Mouse (Mus musculus) neural tube, embryonic 14.5 days (tissue): ENCODE data around the gene Hfm1. TPM values are rescaled to one million over a fixed set of nuclear protein-coding genes. Genes with fewer than 3 reads are reported as not detected.

Source experiments
- ATAC-seq: fragments of 200-750 bp; cut with Nextera tagmentation; 2 replicates; pipeline ENCODE4 v1.8.0; 2017; ENCODE audit warnings: low read depth, mild to moderate bottlenecking, moderate TSS enrichment, moderate library complexity
- H3K27ac ChIP-seq: fragments of 300-500 bp; sonication (generic); 2 replicates; pipeline ENCODE4 v1.5.1; 2014; ENCODE audit warnings: low read depth, mild to moderate bottlenecking, control low read depth, low read length, moderate library complexity, mixed read lengths
- H3K27me3 ChIP-seq: fragments of 300-500 bp; sonication (generic); 2 replicates; pipeline ENCODE4 v1.6.1; 2014; ENCODE audit warnings: low read length; ENCODE audit not compliant: control insufficient read depth, insufficient read depth
- H3K36me3 ChIP-seq: fragments of 300-500 bp; sonication (generic); 2 replicates; pipeline ENCODE4 v1.6.1; 2014; ENCODE audit warnings: low read length, mixed read lengths; ENCODE audit not compliant: control insufficient read depth, insufficient read depth
- H3K4me1 ChIP-seq: fragments of 300-500 bp; sonication (generic); 2 replicates; pipeline ENCODE4 v1.6.1; 2014; ENCODE audit warnings: low read length; ENCODE audit not compliant: control insufficient read depth, insufficient read depth
- H3K4me2 ChIP-seq: fragments of 300-500 bp; sonication (generic); 2 replicates; pipeline ENCODE4 v1.6.1; 2014; ENCODE audit warnings: mild to moderate bottlenecking, low read depth, low read length, control low read depth
- H3K4me3 ChIP-seq: fragments of 300-500 bp; sonication (generic); 2 replicates; pipeline ENCODE4 v1.5.1; 2014; ENCODE audit warnings: low read depth, low read length, control low read depth, mixed read lengths
- H3K9ac ChIP-seq: fragments of 300-500 bp; sonication (generic); replicated peaks from 2 replicates; pipeline ENCODE4 v1.6.1; 2014; ENCODE audit warnings: low read depth, mild to moderate bottlenecking, control low read depth, low read length, mixed read lengths
- H3K9me3 ChIP-seq: fragments of 300-500 bp; sonication (generic); 2 replicates; pipeline ENCODE4 v1.6.1; 2016; ENCODE audit warnings: low read length; ENCODE audit not compliant: control insufficient read depth
- WGBS: fragments of 180-500 bp; shearing (Covaris S2); extraction: QIAGEN DNeasy Blood & Tissue Kit; methylation state at CpG from one replicate; pipeline ENCODE4 v1.1.7; 2014; 5-methylcytosine and 5-hydroxymethylcytosine counted together
- polyA plus RNA-seq: library from polyadenylated mRNA; unstranded; fragments of >200 nt; fragmentation: Nextera tagmentation; extraction: Ambion mirVana; gene quantifications from 2 replicates; pipeline ENCODE4 v1.2.1, GENCODE M21; 2014

Gene Hfm1
- polyA plus RNA-seq = 8.4 and 9.0 TPM in 2 replicates

DNA sequence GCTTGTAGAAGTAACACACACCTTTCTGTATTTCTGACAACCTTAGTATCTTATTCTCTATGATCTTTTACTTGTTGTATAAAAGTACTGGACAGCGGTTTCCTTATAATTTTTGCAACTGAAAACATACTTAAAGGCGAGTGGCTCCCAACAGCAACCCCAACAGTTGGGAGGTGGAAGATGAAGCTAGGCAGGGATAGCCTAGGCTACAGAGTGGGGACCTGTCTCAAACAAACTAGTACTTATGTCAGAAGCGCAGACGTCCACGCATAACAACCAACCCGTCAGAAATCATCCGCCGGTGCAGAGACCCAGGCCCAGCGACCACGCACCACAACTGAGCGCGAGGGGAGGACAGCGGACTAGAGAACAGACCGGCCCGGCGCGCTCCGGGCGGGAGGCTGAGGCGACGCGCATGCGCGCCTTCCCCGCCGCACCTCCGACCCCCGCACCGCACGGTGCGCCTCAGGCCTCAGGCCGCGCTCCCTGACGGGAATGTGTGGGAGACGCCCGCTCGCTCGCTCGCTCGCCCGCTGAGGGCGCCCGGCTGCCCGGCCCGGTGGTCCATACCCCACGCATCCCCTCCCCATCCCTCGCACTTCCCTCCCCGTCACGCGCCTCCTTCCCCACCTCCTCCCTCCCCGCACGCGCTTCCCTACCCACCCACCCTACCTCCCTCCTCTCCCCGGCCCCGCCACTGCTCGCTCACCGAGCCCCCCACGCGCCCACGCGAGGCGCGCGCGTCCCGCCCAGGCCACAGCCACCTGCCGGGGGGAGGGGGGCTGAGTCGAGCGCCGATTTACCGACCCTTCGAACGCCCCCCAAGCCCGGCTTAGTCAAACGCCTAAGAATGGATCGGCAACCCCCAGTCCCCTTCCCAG lies at the start of gene Hfm1:
TSS of gene Hfm1 (minus strand) at position 834 of the 881 bp plus-strand sequence.
- Histone ChIP-seq H3K4me3 (peak within 1 kb of the TSS; percentile 44), H3K36me3 (no peaks in the 10 kb centered on the region), H3K27ac (peak within 1 kb of the TSS; percentile 82), H3K9me3 (no peaks in the 10 kb centered on the region), H3K27me3 (no peaks in the 10 kb centered on the region), H3K9ac (peak within 1 kb of the TSS; percentile 76), H3K4me2 (peak within 1 kb of the TSS; percentile 48), H3K4me1 (no peaks in the 10 kb centered on the region)
- under 1% methylated on average over 62 of the region's 76 CpGs for WGBS
- peak; percentile 97 for ATAC-seq

GRCm38 (mm10) chr5:106973883-106974282 lies 47.8 kb upstream of the Hfm1 start:
- Histone ChIP-seq H3K9ac (no peak overlapping the region), H3K36me3 (peaks cover 27% of the 10 kb centered on the region), H3K27me3 (no peaks in the 10 kb centered on the region), H3K4me2 (no peak overlapping the region), H3K9me3 (no peaks in the 10 kb centered on the region), H3K27ac (no peak overlapping the region), H3K4me3 (no peak overlapping the region), H3K4me1 (no peaks in the 10 kb centered on the region)
- WGBS = 94% methylated on average over 7 of the region's 7 CpGs
- ATAC-seq = no peak

- no peak for ATAC-seq
- Histone ChIP-seq H3K36me3 (no peaks in the 10 kb centered on the region), H3K4me1 (no peaks in the 10 kb centered on the region), H3K27me3 (no peaks in the 10 kb centered on the region), H3K4me2 (no peak overlapping the region), H3K4me3 (no peak overlapping the region), H3K9ac (no peak overlapping the region), H3K9me3 (no peaks in the 10 kb centered on the region), H3K27ac (no peak overlapping the region)
- 92% methylated on average over 1 of the region's 1 CpGs for whole genome bisulfite sequencing
Measured at GRCm38 (mm10) chr5:106967578-106967977, 41.5 kb upstream of the Hfm1 start.

DNA sequence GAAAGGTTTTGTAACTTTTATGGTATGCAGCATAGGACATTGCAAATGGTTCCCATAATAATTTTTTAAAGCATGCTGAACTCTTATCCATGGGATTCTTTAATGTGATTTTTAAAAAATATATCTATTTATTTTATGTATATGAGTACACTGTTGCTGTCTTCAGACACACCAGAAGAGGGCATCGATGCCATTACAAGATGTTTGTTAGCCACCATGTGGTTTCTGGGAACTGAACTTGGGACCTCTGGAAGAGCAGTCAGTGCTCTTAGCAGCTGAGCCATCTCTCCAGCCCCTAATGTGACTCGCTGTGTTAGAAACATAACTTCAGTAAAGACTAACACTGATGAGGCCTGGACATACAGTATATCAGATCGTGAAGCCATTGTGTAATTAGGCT lies 40.3 kb upstream of the Hfm1 start:
- no peaks in the 10 kb centered on the region for H3K27me3 ChIP-seq
- WGBS = 97% methylated on average over 3 of the region's 3 CpGs
- H3K4me1 ChIP-seq = no peaks in the 10 kb centered on the region
- no peak overlapping the region for H3K4me3 ChIP-seq
- no peak overlapping the region for H3K9ac ChIP-seq
- ATAC-seq = no peak
- H3K9me3 ChIP-seq = no peaks in the 10 kb centered on the region
- H3K27ac ChIP-seq = no peak overlapping the region
- H3K36me3 ChIP-seq = no peaks in the 10 kb centered on the region
- no peak overlapping the region for H3K4me2 ChIP-seq

GRCm38 (mm10) chr5:106964513-106965014 lies 38.4 kb upstream of the Hfm1 start:
- Histone ChIP-seq H3K36me3 (no peaks in the 10 kb centered on the region), H3K9ac (peak overlapping the region; percentile 77), H3K4me3 (peak overlapping the region; percentile 93), H3K4me2 (peak overlapping the region; percentile 88), H3K4me1 (no peaks in the 10 kb centered on the region), H3K27me3 (no peaks in the 10 kb centered on the region), H3K27ac (peak overlapping the region; percentile 73), H3K9me3 (no peaks in the 10 kb centered on the region)
- ATAC-seq = peak; percentile 94
- under 1% methylated on average over 41 of the region's 41 CpGs for WGBS

DNA sequence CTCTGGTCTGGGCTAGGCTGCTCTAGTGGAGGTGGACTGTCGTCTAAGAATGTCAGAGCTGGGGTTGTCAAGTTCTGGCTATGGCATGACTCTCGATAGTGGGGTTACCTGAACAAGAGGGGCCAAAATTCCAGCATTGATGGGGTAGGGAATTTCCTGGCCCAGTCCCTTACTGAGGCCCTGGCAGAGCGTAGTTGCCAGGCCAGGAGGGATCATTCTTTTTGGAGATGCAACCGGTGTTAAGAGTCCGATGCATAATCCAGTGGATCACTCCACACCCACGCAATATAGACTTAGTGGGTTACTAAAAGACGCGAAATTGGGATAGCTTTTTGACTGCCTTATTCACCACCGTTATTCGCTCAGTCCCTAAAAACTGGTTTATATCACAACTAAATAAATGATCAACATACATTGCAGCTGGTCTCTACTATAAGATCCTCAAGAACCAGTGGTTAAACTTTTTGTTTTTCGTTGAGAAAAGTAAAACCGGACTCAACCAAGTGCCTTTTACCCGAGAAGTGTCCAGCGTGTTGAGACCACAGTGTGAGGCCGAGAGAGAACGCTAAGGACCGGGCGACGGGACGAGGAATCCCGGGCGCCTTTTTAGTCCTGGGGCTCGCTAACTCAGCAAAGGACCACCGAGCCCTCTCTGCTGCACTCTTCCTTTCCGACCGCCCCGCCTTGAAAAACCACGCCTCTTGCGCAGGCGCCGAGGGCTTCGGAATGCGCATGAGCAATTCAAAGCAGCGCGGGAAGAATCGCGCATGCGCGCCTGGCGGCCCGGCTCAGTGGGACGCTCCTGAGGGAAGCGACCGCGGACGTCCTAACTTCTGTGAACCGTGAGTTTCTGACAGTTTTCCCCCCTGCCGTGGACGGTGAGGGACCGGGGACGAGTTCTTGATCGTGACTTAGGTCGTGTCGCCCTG lies 37.7 kb upstream of the Hfm1 start, which contains the start of gene Cdc7:
TSS of gene Cdc7 (plus strand) at position 739 of the 929 bp plus-strand sequence.
- WGBS = 6% methylated on average over 54 of the region's 54 CpGs
- ATAC-seq = peak; percentile 93
- H3K4me2 ChIP-seq = peak within 1 kb of the TSS; percentile 88

GRCm38 (mm10) chr5:106960451-106960850 lies 34.3 kb upstream of the Hfm1 start:
- 92% methylated on average over 2 of the region's 2 CpGs for WGBS
- H3K4me1 ChIP-seq = no peaks in the 10 kb centered on the region
- no peak for ATAC-seq
- H3K27me3 ChIP-seq = no peaks in the 10 kb centered on the region
- no peak overlapping the region for H3K4me2 ChIP-seq
- H3K27ac ChIP-seq = no peak overlapping the region
- H3K9me3 ChIP-seq = no peaks in the 10 kb centered on the region
- H3K4me3 ChIP-seq = no peak overlapping the region
- H3K36me3 ChIP-seq = no peaks in the 10 kb centered on the region
- no peak overlapping the region for H3K9ac ChIP-seq

More for the DNA sequence above, 37.7 kb upstream of the Hfm1 start, which contains the start of gene Cdc7:
- peak within 1 kb of the TSS; percentile 73 for H3K27ac ChIP-seq
- H3K9ac ChIP-seq = peak within 1 kb of the TSS; percentile 77
- H3K36me3 ChIP-seq = no peaks in the 10 kb centered on the region
- no peaks in the 10 kb centered on the region for H3K4me1 ChIP-seq
- peak within 1 kb of the TSS; percentile 93 for H3K4me3 ChIP-seq
- no peaks in the 10 kb centered on the region for H3K9me3 ChIP-seq
- H3K27me3 ChIP-seq = no peaks in the 10 kb centered on the region

GRCm38 (mm10) chr5:106959031-106959430 lies 32.9 kb upstream of the Hfm1 start:
- Histone ChIP-seq H3K4me3 (no peak overlapping the region), H3K36me3 (no peaks in the 10 kb centered on the region), H3K9me3 (no peaks in the 10 kb centered on the region), H3K4me1 (no peaks in the 10 kb centered on the region), H3K9ac (no peak overlapping the region), H3K27ac (no peak overlapping the region), H3K4me2 (no peak overlapping the region), H3K27me3 (no peaks in the 10 kb centered on the region)
- 78% methylated on average over 3 of the region's 3 CpGs for WGBS
- ATAC-seq = no peak
